Mouse (Mus musculus) erythroblast, embryonic 14.5 days (primary cell): ENCODE results near the gene Tmem145.

ENCODE experiments used
- GATA1 ChIP-seq: IDR thresholded peaks from 2 replicates; pipeline ENCODE4 v1.6.1; 2012; ENCODE audit warnings: low read length, inconsistent platforms, mixed read lengths
- TAL1 ChIP-seq: IDR thresholded peaks from 3 replicates; pipeline ENCODE4 v1.6.1; 2012; ENCODE audit warnings: low read length, inconsistent platforms, mixed read lengths

- TF ChIP-seq GATA1, result no peak
- TF ChIP-seq TAL1, result no peak
These were observed 24.7 kb upstream of the Tmem145 start for GRCm38 (mm10) chr7:25281166-25281733.
